Mouse (Mus musculus) G1E (cell line): ENCODE results near the gene Unc5b. TPM values are rescaled to one million over a fixed set of nuclear protein-coding genes. Genes with fewer than 3 reads are reported as not detected.

ENCODE experiments used
- ATAC-seq: 2 replicates; pipeline ENCODE4 v1.8.0; 2016; ENCODE audit warnings: mild to moderate bottlenecking; ENCODE audit not compliant: insufficient number of reproducible peaks, poor library complexity, low FRiP score, severe bottlenecking; ENCODE audit errors: extremely low read depth
- DNase-seq: peaks from one replicate; pipeline ENCODE4 v3.0.0; 2012; ENCODE audit warnings: low spot score
- H3K27me3 ChIP-seq: 2 replicates; pipeline ENCODE4 v1.6.1; 2012; ENCODE audit warnings: mild to moderate bottlenecking, low read length, inconsistent platforms; ENCODE audit not compliant: insufficient read depth
- H3K36me3 ChIP-seq: replicated peaks from 2 replicates; pipeline ENCODE3; 2012; ENCODE audit warnings: mild to moderate bottlenecking, inconsistent platforms
- H3K4me1 ChIP-seq: 2 replicates; pipeline ENCODE4 v1.6.1; 2012; ENCODE audit warnings: low read depth, low read length, inconsistent platforms, mixed read lengths; ENCODE audit not compliant: insufficient read depth
- H3K4me3 ChIP-seq: 2 replicates; pipeline ENCODE4 v1.5.1; 2012; ENCODE audit warnings: low read depth, mild to moderate bottlenecking, inconsistent platforms, low read length, moderate library complexity, mixed read lengths
- H3K9me3 ChIP-seq: replicated peaks from 2 replicates; pipeline ENCODE4 v1.6.1; 2012; ENCODE audit warnings: inconsistent platforms
- CTCF ChIP-seq: IDR thresholded peaks from 2 replicates; pipeline ENCODE4 v1.5.1; 2012; ENCODE audit warnings: low read depth, low read length, inconsistent platforms, mixed read lengths
- GATA1 ChIP-seq: IDR thresholded peaks from 2 replicates; pipeline ENCODE4 v1.6.1; 2012; ENCODE audit warnings: borderline replicate concordance, low read length, inconsistent platforms, mixed read lengths
- GATA2 ChIP-seq: IDR thresholded peaks from 2 replicates; pipeline ENCODE4 v1.6.1; 2012; ENCODE audit warnings: low read depth, low read length, inconsistent platforms, borderline replicate concordance
- POLR2AphosphoS5 ChIP-seq: IDR thresholded peaks from 2 replicates; pipeline ENCODE4 v1.6.1; 2012; ENCODE audit warnings: low read depth, low read length, inconsistent platforms; ENCODE audit not compliant: insufficient replicate concordance
- TAL1 ChIP-seq: conservative IDR thresholded peaks from 2 replicates; pipeline ENCODE4 v1.6.1; 2012; ENCODE audit warnings: low read depth, low read length, inconsistent platforms, mixed read lengths
- polyA plus RNA-seq: library from polyadenylated mRNA; stranded (reverse); fragments of >175 nt; gene quantifications from 2 replicates; pipeline ENCODE4 v1.2.3, GENCODE M21; 2012
- total RNA-seq, 2 experiments: library from RNA; stranded (forward) in 1 of 2; stranded (reverse) in 1 of 2; fragments of 200-1000 nt in 1 of 2; fragments of >200 nt in 1 of 2; fragmentation: Nextera tagmentation in 1 of 2; gene quantifications; 2 replicates each; pipeline ENCODE4 v1.2.3; 2014 to 2017

The Unc5b gene
- total and polyA plus RNA-seq, 3 experiments, result under 0.01 TPM; not detected in 2

- no peaks in the 10 kb centered on the region for H3K27me3 ChIP-seq
- H3K4me3 ChIP-seq, result no peak overlapping the region
- no peak for ATAC-seq
- peaks cover 74% of the 10 kb centered on the region for H3K9me3 ChIP-seq
- H3K4me1 ChIP-seq, result no peaks in the 10 kb centered on the region
- no peak for DNase-seq
- TF ChIP-seq GATA1, result no peak
- no peak for TF ChIP-seq TAL1
- TF ChIP-seq CTCF, result no peak
- TF ChIP-seq POLR2AphosphoS5, result no peak
- no peak for TF ChIP-seq GATA2
- no peaks in the 10 kb centered on the region for H3K36me3 ChIP-seq
Measured at GRCm38 (mm10) chr10:60796028-60796427, 35.4 kb downstream of the Unc5b start.

GRCm38 (mm10) chr10:60794792-60795191 lies 36.6 kb downstream of the Unc5b start:
- H3K4me3 ChIP-seq, result no peak overlapping the region
- DNase-seq (no peak), ATAC-seq (no peak)
- no peaks in the 10 kb centered on the region for H3K27me3 ChIP-seq
- no peak for TF ChIP-seq TAL1
- TF ChIP-seq GATA1, result no peak
- no peak for TF ChIP-seq POLR2AphosphoS5
- no peak for TF ChIP-seq GATA2
- no peak for TF ChIP-seq CTCF
- no peaks in the 10 kb centered on the region for H3K4me1 ChIP-seq
- H3K9me3 ChIP-seq, result peaks cover 72% of the 10 kb centered on the region
- no peaks in the 10 kb centered on the region for H3K36me3 ChIP-seq

DNA sequence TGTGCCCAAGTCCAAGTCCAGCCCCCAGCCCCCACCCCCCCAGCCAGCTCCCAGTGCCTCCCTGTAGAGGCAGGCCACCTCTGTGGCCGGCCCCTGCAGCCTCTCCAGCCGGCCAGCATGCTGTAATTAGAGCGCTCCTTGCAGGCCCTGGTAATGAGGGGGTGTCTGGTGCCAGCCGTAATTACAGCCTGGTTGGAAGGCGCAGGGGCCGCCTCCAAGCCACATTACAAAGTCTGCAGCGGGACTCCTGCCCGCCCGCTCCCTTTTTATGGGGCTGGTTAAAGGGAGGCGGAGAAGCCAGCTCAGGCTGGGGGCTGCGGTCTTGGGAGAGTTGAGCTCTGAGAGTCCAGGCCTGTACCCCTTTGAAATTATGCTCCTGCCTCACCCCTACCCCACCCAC lies 37.0 kb downstream of the Unc5b start:
- Histone ChIP-seq H3K4me1 (no peaks in the 10 kb centered on the region), H3K27me3 (no peaks in the 10 kb centered on the region), H3K4me3 (no peak overlapping the region), H3K36me3 (no peaks in the 10 kb centered on the region), H3K9me3 (peaks cover 69% of the 10 kb centered on the region)
- DNase-seq (no peak), ATAC-seq (no peak)
- TF ChIP-seq TAL1 (no peak), CTCF (no peak), POLR2AphosphoS5 (no peak), GATA1 (no peak), GATA2 (no peak)

GRCm38 (mm10) chr10:60792841-60793240 lies 38.5 kb downstream of the Unc5b start:
- DNase-seq, result no peak
- ATAC-seq, result no peak
- Histone ChIP-seq H3K4me3 (no peak overlapping the region), H3K27me3 (no peaks in the 10 kb centered on the region), H3K36me3 (no peaks in the 10 kb centered on the region), H3K9me3 (peaks cover 64% of the 10 kb centered on the region), H3K4me1 (no peaks in the 10 kb centered on the region)
- TF ChIP-seq CTCF, result no peak
- no peak for TF ChIP-seq GATA1
- no peak for TF ChIP-seq POLR2AphosphoS5
- TF ChIP-seq TAL1, result no peak
- no peak for TF ChIP-seq GATA2

GRCm38 (mm10) chr10:60792365-60792764 lies 39.0 kb downstream of the Unc5b start:
- ATAC-seq, result no peak

GRCm38 (mm10) chr10:60790912-60791311 lies 40.5 kb downstream of the Unc5b start:
- no peak overlapping the region for H3K4me3 ChIP-seq
- H3K9me3 ChIP-seq, result peaks cover 64% of the 10 kb centered on the region
- DNase-seq (no peak), ATAC-seq (no peak)
- no peaks in the 10 kb centered on the region for H3K27me3 ChIP-seq
- no peaks in the 10 kb centered on the region for H3K4me1 ChIP-seq
- TF ChIP-seq CTCF (no peak), TAL1 (no peak), GATA1 (no peak), POLR2AphosphoS5 (no peak), GATA2 (no peak)
- H3K36me3 ChIP-seq, result no peaks in the 10 kb centered on the region

More at GRCm38 (mm10) chr10:60792365-60792764, 39.0 kb downstream of the Unc5b start:
- no peaks in the 10 kb centered on the region for H3K27me3 ChIP-seq
- H3K9me3 ChIP-seq, result peaks cover 65% of the 10 kb centered on the region
- H3K4me1 ChIP-seq, result no peaks in the 10 kb centered on the region
- TF ChIP-seq GATA2, result no peak
- TF ChIP-seq CTCF, result no peak
- no peak for TF ChIP-seq POLR2AphosphoS5
- no peak for TF ChIP-seq TAL1
- TF ChIP-seq GATA1, result no peak
- no peak for DNase-seq
- no peak overlapping the region for H3K4me3 ChIP-seq
- H3K36me3 ChIP-seq, result no peaks in the 10 kb centered on the region

DNA sequence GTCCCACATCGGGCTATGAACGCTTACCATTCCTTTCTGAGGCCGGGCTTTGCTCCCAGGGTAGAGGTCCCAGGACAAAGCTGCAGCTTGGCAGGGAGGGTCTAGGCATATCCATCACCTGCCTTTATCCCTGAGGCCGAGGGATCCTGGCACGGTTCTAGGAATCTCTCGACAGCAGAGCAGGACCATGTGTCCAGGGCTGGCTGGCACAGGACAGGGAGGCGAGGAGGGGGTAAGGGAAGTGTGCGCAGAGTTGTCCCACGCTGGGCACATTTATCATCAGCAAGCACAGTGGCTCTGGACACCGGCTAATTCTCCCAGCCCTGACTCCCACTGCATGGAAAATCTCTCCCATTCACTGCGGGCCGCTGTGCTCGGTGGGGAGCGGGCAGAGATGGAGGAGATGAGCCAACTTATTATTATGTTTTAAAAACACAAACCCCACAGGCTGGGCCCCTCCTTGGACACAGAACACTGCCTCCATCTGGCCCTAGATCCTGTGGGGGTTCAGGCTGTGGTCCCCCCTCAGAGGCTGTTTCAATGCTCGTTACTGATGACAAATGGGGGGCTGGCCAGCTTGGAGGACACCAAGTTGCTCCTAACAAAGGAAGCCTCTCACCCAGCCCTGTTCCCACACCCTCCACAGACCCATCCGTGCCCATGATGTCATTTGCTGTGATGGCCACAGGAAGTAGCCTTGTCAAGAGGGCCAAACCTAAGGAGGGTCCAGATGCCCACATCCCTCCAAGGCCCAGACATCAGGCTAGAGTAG lies 43.9 kb downstream of the Unc5b start:
- no peak for TF ChIP-seq GATA1
- no peak for TF ChIP-seq POLR2AphosphoS5
- no peak for TF ChIP-seq CTCF
- no peak for TF ChIP-seq TAL1
- TF ChIP-seq GATA2, result no peak
- no peaks in the 10 kb centered on the region for H3K27me3 ChIP-seq

More for the DNA sequence above, 43.9 kb downstream of the Unc5b start:
- DNase-seq (no peak), ATAC-seq (no peak)
- Histone ChIP-seq H3K9me3 (peaks cover 49% of the 10 kb centered on the region), H3K4me1 (no peaks in the 10 kb centered on the region), H3K36me3 (no peaks in the 10 kb centered on the region), H3K4me3 (no peak overlapping the region)
